Mouse (Mus musculus) left cerebral cortex, adult 18-20 months (tissue): ENCODE measurements around the gene Hivep3. TPM values are rescaled to one million over a fixed set of nuclear protein-coding genes. Genes with fewer than 3 reads are reported as not detected.

Source experiments
- DNase-seq, 2 experiments: peaks; one replicate each; pipeline ENCODE4 v3.0.0; 2021 to 2022; ENCODE audit warnings: low spot score in 2 of 2, mixed read lengths in 1 of 2
- total RNA-seq, 2 experiments: library from RNA; stranded (reverse); gene quantifications; 2 replicates each; pipeline ENCODE4 v1.2.3; 2021

The Hivep3 gene
- total RNA-seq, 2 experiments from 2014 or later = 56.0 to 56.9 TPM

GRCm38 (mm10) chr4:119973729-119974605 lies 240.4 kb downstream of the Hivep3 start:
- no peak for DNase-seq

DNA sequence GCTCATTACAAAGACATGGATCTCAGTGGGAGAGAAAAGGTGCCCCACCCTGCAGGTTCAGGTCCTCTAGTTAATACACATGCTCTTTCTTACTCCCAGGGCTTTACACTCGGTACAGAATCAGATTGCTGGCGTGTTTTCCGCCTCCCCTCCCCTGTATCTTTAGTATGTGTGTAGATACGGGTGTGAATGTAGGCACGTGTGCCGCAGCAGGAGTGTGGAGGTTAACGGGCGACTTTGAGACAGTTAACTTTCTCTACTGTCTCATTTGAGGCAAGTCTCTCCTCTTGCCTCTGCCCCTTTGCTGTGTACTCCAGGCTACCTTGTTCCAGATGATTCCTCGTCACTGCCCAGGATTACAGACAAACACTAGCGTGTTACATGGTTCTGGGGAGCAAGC lies 241.7 kb downstream of the Hivep3 start:
- DNase-seq = no peak

GRCm38 (mm10) chr4:119975822-119976221 lies 242.2 kb downstream of the Hivep3 start:
- no peak for DNase-seq

DNA sequence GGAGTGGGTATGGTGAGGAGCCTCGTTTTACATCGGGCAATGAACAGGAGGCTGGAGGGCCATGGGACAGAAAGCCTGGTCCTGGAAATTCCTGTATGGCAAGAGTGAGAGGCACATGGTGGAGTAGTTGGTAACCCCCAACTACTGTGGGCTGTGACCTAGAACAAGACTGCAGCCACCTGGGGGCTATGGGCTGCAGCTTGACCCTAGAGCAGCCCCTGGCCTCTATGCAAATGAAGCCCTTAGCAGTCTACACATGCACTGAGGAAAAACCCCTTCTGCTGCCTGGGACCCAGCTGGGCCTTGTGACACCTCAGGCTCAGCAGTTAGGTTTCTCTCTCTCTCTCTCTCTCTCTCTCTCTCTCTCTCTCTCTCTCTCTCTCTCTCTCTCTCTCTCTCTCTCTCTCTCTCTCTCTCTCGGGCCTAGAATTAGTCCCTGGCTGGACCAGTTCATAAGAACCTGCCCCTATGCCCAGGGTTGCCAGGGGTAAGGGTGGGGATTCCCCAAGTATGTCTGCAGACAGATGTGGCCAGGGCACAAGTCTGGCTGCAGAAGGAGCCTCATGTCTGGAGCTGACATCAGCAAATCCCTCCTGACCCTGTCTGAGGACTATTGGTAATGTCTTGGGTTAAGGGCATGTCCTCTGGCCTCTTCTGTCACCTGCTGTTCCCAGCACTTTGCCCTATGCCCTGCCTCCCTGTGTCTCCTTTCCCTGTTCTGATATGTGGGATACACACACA lies 243.0 kb downstream of the Hivep3 start:
- no peak for DNase-seq

DNA sequence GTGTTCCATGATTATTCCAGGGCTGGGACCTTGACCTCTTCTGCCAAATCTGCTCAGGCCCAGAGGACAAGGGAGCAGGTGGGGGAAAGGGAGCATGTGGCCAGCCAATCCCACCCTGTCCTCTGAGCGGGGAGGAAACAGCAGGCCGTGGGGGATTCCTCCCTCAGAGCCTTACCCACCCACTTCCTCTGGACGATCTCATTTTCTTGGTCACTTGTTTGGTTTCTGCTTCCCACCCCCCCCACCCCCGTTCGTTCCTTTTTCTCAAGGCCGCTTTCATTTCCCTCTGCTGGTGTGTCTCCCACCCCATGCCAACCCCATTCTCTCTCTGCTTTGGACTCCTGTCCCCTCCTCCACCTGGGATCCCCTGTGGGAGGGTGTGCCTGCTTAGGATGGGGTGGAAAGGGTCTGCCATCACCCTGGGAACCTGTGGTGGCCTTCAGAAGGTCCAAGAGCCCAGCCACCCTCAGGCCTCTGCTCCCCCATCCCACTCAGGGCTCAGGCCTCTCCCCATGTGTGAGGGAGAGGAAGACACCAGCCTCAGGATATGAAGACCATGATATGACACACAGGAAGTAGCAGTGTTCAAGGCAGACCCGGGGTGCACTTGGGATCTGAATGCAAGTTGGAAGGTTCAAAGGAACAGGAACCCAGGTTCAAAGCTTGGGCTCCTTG lies 244.4 kb downstream of the Hivep3 start:
- DNase-seq = no peak

GRCm38 (mm10) chr4:119979238-119979829 lies 245.8 kb downstream of the Hivep3 start:
- no peak for DNase-seq

GRCm38 (mm10) chr4:119979918-119980317 lies 246.3 kb downstream of the Hivep3 start:
- DNase-seq = no peak

- no peak for DNase-seq
Measured at GRCm38 (mm10) chr4:119981047-119981720, 247.6 kb downstream of the Hivep3 start.

DNA sequence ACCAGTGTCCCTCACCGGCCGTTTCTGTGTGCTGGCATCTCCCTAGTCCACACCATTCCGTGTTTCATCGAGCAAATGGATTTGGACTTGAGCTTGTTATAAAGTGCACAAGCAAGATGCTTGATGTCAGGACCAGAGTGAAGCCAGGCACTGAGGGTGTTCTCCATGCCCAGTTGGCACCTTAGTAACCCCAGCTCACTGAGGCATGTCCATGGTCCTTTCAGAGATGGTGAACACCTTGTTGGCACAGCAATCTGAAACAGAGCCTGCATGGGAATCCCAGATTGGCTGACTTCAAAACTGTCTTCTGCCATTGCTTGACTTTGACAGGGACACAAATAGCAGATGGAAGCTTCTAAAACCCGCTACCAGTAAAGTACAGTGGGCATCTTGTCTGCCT lies 252.5 kb downstream of the Hivep3 start:
- DNase-seq = no peak

- no peak for DNase-seq
Measured at GRCm38 (mm10) chr4:119986580-119987291, 253.2 kb downstream of the Hivep3 start.

- DNase-seq = no peak
Measured at GRCm38 (mm10) chr4:119987376-119988087, 253.9 kb downstream of the Hivep3 start.

DNA sequence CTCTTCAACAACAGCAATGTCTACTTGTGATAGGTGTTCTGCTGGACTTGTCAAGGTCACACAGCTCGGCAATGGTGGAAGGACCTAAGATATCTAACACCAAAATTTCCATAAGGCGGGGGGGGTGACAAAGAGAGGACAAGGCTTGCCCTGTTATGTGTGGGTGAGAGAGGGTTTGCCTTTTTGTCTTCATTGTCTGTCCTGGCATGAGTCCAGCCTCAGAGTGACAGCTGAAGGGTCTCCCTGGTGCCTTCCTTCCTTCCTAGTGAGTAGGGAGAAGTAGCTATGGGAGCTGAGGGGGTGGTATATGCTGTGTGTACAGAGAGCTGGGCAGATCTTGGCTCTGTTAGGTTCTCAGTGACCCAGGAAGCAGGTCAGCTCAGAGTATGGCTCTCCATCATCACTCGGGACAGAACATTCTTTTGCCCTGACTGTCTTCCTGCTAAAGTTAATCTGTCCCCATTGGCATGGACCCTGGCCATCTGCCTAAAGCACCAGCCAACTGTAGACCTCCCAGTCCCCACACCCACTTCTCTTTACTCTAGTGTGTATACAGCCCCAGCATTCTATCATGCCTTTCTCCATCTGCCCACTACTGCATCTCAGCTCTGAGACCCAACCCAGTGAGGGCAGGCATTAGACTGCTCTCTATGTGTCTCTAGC lies 255.6 kb downstream of the Hivep3 start:
- DNase-seq = no peak

DNA sequence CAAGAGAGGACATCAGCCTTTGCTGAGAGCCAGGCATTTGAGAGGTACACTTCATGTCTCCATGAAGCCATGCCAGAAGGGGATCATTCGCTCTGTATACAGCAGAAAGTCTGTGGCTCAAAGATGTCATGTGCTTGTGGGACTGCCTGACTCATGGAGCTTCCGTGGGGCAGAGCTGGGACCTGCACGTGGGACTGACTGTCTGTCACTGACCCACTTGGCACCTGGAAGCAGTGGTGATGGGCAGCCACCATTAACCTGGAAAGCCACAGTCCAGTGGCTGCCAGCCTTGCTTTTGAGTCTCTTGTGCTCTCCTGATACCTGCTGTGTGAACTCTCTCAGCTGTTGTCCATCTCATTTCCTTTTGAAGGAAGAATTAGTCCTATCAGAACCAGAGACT lies 256.8 kb downstream of the Hivep3 start:
- DNase-seq = no peak

- DNase-seq = no peak
Measured at GRCm38 (mm10) chr4:119990841-119991240, 257.3 kb downstream of the Hivep3 start.

DNA sequence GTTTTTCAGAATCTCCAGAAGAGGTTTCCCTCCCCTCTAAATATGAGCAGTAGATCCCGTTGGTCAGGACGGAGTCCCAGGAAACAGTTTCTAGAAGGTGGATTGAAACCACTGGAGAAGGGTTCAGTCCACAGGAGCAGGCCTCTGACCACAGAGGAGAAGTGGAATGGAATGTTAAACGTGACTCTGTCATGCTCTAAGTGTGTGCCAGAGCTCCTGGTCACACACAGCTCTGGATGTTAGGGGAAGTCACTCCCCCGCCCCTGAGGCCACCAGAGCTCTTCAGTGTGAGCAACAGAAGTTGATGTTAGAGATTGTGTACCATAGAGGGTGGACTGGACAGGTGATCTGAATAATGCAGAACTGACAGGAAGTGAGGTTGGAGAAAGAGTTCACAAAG lies 258.2 kb downstream of the Hivep3 start:
- no peak for DNase-seq

DNA sequence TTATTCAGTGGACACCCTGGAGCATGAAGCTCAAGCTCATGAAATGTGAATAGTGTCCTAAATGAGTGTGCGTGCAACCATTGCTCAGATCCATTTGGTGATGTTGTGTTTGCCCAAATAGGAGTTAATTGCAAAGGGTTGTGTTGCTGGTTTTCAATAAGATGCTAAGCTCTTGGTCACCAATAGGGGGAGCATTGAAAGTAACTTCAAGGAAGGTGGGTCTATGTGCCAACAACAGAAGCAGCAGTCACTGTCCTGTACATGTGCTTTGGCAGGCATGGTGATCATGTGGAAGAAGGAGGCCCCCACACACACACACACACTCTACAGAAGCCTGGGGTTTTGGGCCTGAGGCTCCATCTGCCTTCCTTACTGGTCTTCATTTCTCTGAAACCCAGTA lies 262.8 kb downstream of the Hivep3 start:
- no peak for DNase-seq

DNA sequence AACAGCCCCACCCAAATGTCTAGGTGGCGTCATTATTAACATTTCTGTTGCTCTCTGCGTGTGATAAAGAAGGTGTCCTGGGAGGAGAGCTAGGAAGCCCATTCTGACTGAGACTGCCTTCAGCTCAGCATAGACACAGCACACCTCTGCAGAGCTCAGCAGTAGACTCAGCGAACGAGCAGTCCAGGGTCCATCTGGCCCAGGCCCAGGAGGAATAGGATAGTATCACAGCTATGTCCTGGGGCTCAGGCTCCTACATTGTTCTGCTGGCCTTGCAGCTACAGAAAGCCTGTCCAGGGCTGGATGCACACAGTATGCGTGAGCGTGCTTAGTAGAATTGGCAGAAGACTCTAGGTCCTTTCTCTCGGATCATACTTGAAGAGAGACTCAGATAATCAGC lies 263.8 kb downstream of the Hivep3 start:
- DNase-seq = no peak

- DNase-seq = no peak
Measured at GRCm38 (mm10) chr4:119998911-119999310, 265.3 kb downstream of the Hivep3 start.

DNA sequence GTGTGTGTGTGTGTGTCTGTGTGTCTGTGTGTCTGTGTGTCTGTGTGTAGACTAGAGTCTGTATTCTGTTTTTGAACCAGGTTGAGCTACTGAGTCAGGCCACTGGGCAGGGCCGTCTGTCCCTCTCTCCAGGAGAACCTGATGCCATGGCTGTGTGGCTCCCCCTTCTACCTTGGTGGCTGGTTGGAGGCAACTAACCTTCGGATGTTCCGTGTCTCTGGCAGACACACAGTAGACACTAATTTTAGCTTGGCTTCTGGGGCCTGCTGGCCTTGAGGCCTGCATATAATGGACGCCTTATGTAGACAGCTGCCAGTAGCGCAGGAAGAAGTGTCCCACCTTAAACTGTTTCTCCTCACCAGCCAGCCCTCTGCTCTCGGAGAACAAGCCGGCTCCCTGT lies 267.3 kb downstream of the Hivep3 start:
- no peak for DNase-seq
